Comparison of ENCODE assay signal across 18 mouse cellular contexts in genomic region chr15:12334381-12334780, GRCm38 (mm10). TPM values are rescaled to one million over a fixed set of nuclear protein-coding genes. Genes with fewer than 3 reads are reported as not detected.
DNase-seq lines count a peak whose midpoint lies in the region; ATAC-seq and TF ChIP-seq lines count a peak whose summit lies in the region.
"Had no signal": no experiment of that assay in that cellular context is flagged by ENCODE, and none has a peak within 500 bp of the region (broad histone marks: within the 10 kb centered on the region; RNA-seq: fewer than 3 reads in every experiment).

No protein-coding gene starts in this region.

- intact Hi-C loops in gastrocnemius, adult 2 months (cut with DNase I): no loop called here
- intact Hi-C loops in gastrocnemius, postnatal 36 days (cut with DNase I): no loop called here
- intact Hi-C loops in left cerebral cortex, postnatal 4 days (cut with DNase I): no loop called here

- H3K9ac ChIP-seq in liver, embryonic 12.5 days: no peak overlapping the region
- no peak overlapping the region for H3K9ac ChIP-seq in liver, embryonic 11.5 days (ENCODE audit: low read depth, low read length)
- peak overlapping the region; percentile 23; the same call in 1 of the 2 replicates for H3K9ac ChIP-seq in liver, embryonic 13.5 days
- H3K9ac ChIP-seq: forebrain, embryonic 13.5 days; forebrain, postnatal 0 days; heart, embryonic 12.5 days; hindbrain, embryonic 12.5 days had no signal

- no peaks in the 10 kb centered on the region for H3K9me3 ChIP-seq in liver, embryonic 12.5 days (replicated peaks)
- H3K9me3 ChIP-seq in liver, embryonic 11.5 days (ENCODE audit: control insufficient read depth, low read length): no peaks in the 10 kb centered on the region
- H3K9me3 ChIP-seq in liver, embryonic 13.5 days (replicated peaks): no peaks in the 10 kb centered on the region
- H3K9me3 ChIP-seq: embryonic facial prominence, embryonic 10.5 days; forebrain, embryonic 13.5 days; heart, embryonic 12.5 days; hindbrain, embryonic 12.5 days had no signal

- H3K27me3 ChIP-seq in liver, embryonic 12.5 days (replicated peaks): no peaks in the 10 kb centered on the region
- H3K27me3 ChIP-seq in liver, embryonic 11.5 days (replicated peaks; ENCODE audit: control insufficient read depth, insufficient read depth, low read length): no peaks in the 10 kb centered on the region
- no peaks in the 10 kb centered on the region for H3K27me3 ChIP-seq in liver, embryonic 13.5 days
- H3K27me3 ChIP-seq: forebrain, embryonic 13.5 days; heart, embryonic 12.5 days; hindbrain, embryonic 12.5 days had no signal

- peaks cover 12% of the 10 kb centered on the region for H3K36me3 ChIP-seq in liver, embryonic 12.5 days
- H3K36me3 ChIP-seq in liver, embryonic 11.5 days (ENCODE audit: control insufficient read depth, insufficient read depth, low read length): no peaks in the 10 kb centered on the region; the same call in 1 of the 2 replicates
- H3K36me3 ChIP-seq in liver, embryonic 13.5 days: 0 out of 2 replicates have a peak, but pooled peaks cover 5% of the 10 kb centered on the region
- H3K36me3 ChIP-seq: embryonic facial prominence, embryonic 10.5 days; heart, embryonic 12.5 days; hindbrain, embryonic 12.5 days had no signal

- H3K4me1 ChIP-seq in liver, embryonic 12.5 days: peaks cover 86% of the 10 kb centered on the region
- peaks cover 45% of the 10 kb centered on the region for H3K4me1 ChIP-seq in liver, embryonic 11.5 days (replicated peaks; ENCODE audit: control insufficient read depth, insufficient read depth, low read length)
- H3K4me1 ChIP-seq in liver, embryonic 13.5 days (replicated peaks): peaks cover 88% of the 10 kb centered on the region
- H3K4me1 ChIP-seq: embryonic facial prominence, embryonic 10.5 days; forebrain, embryonic 13.5 days had no signal

- H3K4me2 ChIP-seq in liver, embryonic 12.5 days: no peak overlapping the region
- H3K4me2 ChIP-seq in liver, embryonic 11.5 days: no peak overlapping the region
- no peak overlapping the region for H3K4me2 ChIP-seq in liver, embryonic 13.5 days
- H3K4me2 ChIP-seq: forebrain, embryonic 13.5 days; heart, embryonic 12.5 days; hindbrain, embryonic 12.5 days had no signal

- TF ChIP-seq CTCF in gastrocnemius, adult 2 months (IDR thresholded peaks at IDR 0.05): no peak

- H3K27ac ChIP-seq in gastrocnemius, adult 2 months: peak overlapping the region; percentile 78
- peak overlapping the region; percentile 45; the same call in 1 of the 2 replicates for H3K27ac ChIP-seq in liver, embryonic 12.5 days
- H3K27ac ChIP-seq in liver, embryonic 11.5 days (ENCODE audit: low read depth, low read length): no peak overlapping the region
- H3K27ac ChIP-seq in liver, embryonic 13.5 days: peak overlapping the region; percentile 53
- H3K27ac ChIP-seq: embryonic facial prominence, embryonic 10.5 days; forebrain, embryonic 13.5 days; hindbrain, embryonic 12.5 days had no signal

- H3K4me3 ChIP-seq in gastrocnemius, adult 2 months: no peak overlapping the region
- no peak overlapping the region for H3K4me3 ChIP-seq in liver, embryonic 12.5 days
- H3K4me3 ChIP-seq in liver, embryonic 11.5 days (ENCODE audit: low read depth, low read length): no peak overlapping the region
- no peak overlapping the region for H3K4me3 ChIP-seq in liver, embryonic 13.5 days (replicated peaks)
- H3K4me3 ChIP-seq: embryonic facial prominence, embryonic 10.5 days; forebrain, embryonic 13.5 days; heart, embryonic 12.5 days; hindbrain, embryonic 12.5 days had no signal

- ATAC-seq in liver, embryonic 12.5 days: no peak
- no peak for ATAC-seq in liver, embryonic 11.5 days (replicated peaks; ENCODE audit: low FRiP score)
- ATAC-seq in liver, embryonic 13.5 days (ENCODE audit: low read depth): no peak
- ATAC-seq: forebrain, embryonic 13.5 days; forebrain, postnatal 0 days; hindbrain, embryonic 16.5 days had no signal

- DNase-seq in gastrocnemius, adult 2 months: peak; percentile 49
- no peak for DNase-seq in gastrocnemius, postnatal 36 days
- no peak for DNase-seq in liver, embryonic 11.5 days (ENCODE audit: low spot score)
- DNase-seq in liver, embryonic 13.5 days: no peak
- DNase-seq in left cerebral cortex, postnatal 4 days: no peak
- DNase-seq in heart, postnatal 4 days: no peak
- DNase-seq: adrenal gland, adult 8-10 months; cerebellum, adult 18-20 months; cerebellum, adult 9-11 months; forebrain, postnatal 0 days; heart, postnatal 36 days had no signal

- 69% methylated on average over 4 of the region's 4 CpGs for WGBS in liver, embryonic 12.5 days (ENCODE audit: insufficient replicate concordance)
- WGBS in liver, embryonic 11.5 days: 77% methylated on average over 4 of the region's 4 CpGs
- WGBS in liver, embryonic 13.5 days (ENCODE audit: insufficient replicate concordance): 70% methylated on average over 4 of the region's 4 CpGs

RNA-seq across cellular contexts. Expression of gene 1810049J17Rik, which starts 12.7 kb away (rescaled TPM):
- not detected for total RNA-seq in gastrocnemius, adult 2 months (2021)
- not detected for total RNA-seq in gastrocnemius, postnatal 36 days (2021)
- 1.2 and 1.9 TPM in 2 replicates for polyA plus RNA-seq in liver, embryonic 12.5 days (2016; fragmentation: Nextera tagmentation; extraction: Ambion mirVana)
- 0.58 and 1.3 TPM in 2 replicates for polyA plus RNA-seq in liver, embryonic 11.5 days (2014; fragmentation: Nextera tagmentation; extraction: Ambion mirVana)
- 0.29 and 1.7 TPM in 2 replicates for polyA plus RNA-seq in liver, embryonic 13.5 days (2015; fragmentation: Nextera tagmentation; extraction: Ambion mirVana)
- not detected for total RNA-seq in left cerebral cortex, postnatal 4 days (2021)
- under 1 TPM in 1 of 2 experiments, not detected in 1; 0.91 TPM for total RNA-seq in heart, postnatal 4 days (2021)
- total RNA-seq: forebrain, postnatal 0 days had no signal
- polyA plus RNA-seq: brain, embryonic 14.5 days; embryonic facial prominence, embryonic 10.5 days; forebrain, embryonic 13.5 days had no signal

RNA-seq across cellular contexts. Expression of gene Golph3, which starts 13.1 kb away (rescaled TPM):
- 10 to 100 TPM; 77.0 to 80.0 TPM for total RNA-seq in gastrocnemius, adult 2 months (2021)
- 10 to 100 TPM; 69.0 to 74.6 TPM for total RNA-seq in gastrocnemius, postnatal 36 days (2021)
- polyA plus RNA-seq in liver, embryonic 12.5 days (2016; fragmentation: Nextera tagmentation; extraction: Ambion mirVana): 79.8 and 82.7 TPM in 2 replicates
- 93.0 and 107 TPM in 2 replicates for polyA plus RNA-seq in liver, embryonic 11.5 days (2014; fragmentation: Nextera tagmentation; extraction: Ambion mirVana)
- 51.6 and 66.2 TPM in 2 replicates for polyA plus RNA-seq in liver, embryonic 13.5 days (2015; fragmentation: Nextera tagmentation; extraction: Ambion mirVana)
- total RNA-seq in left cerebral cortex, postnatal 4 days (2021): 10 to 100 TPM; 62.9 to 67.9 TPM
- 10 to 100 TPM; 88.7 to 89.1 TPM for total RNA-seq in heart, postnatal 4 days (2021)
